Mouse (Mus musculus) heart, postnatal 0 days (tissue): ENCODE measurements around the gene Gpc5.

ENCODE experiments used
- CTCF ChIP-seq: IDR thresholded peaks from 2 replicates; pipeline ENCODE4 v1.5.1; 2016; ENCODE audit warnings: antibody characterized with exemption, control low read depth, low read depth
- EP300 ChIP-seq: IDR thresholded peaks from 2 replicates; pipeline ENCODE4 v1.6.1; 2016; ENCODE audit warnings: antibody characterized with exemption, low read depth

- TF ChIP-seq CTCF, result no peak
- no peak for TF ChIP-seq EP300
Observed at GRCm38 (mm10) chr14:115100617-115101299, 8.7 kb downstream of the Gpc5 start.
